Mouse (Mus musculus) left cerebral cortex, adult 2 months (tissue): Measurements from ENCODE around the gene Slc39a12. TPM values are rescaled to one million over a fixed set of nuclear protein-coding genes. Genes with fewer than 3 reads are reported as not detected.
A peak's percentile ranks its signal among the peaks of the same experiment; 100 is the strongest.

Experiments
- DNase-seq, 2 experiments: peaks; one replicate each; pipeline ENCODE4 v3.0.0; 2021 to 2022; ENCODE audit warnings: low spot score in 2 of 2, mixed read lengths in 1 of 2; ENCODE audit errors: extremely low spot score in 1 of 2
- H3K27ac ChIP-seq: fragments of 200-600 bp; 2 replicates; pipeline ENCODE4 v1.8.1; 2022
- H3K4me3 ChIP-seq: fragments of 200-600 bp; 2 replicates; pipeline ENCODE4 v1.8.1; 2022
- CTCF ChIP-seq: fragments of 200-600 bp; IDR thresholded peaks from 2 replicates; pipeline ENCODE4 v1.8.1; 2022; ENCODE audit warnings: antibody characterized with exemption, mild to moderate bottlenecking, moderate library complexity
- intact Hi-C: fragments of 180-260 bp; cut with DNase I; formaldehyde crosslinking; loops from one replicate; pipeline ENCODE4 v1.15.1; 2025
- long read RNA-seq, 2 experiments: library from polyadenylated mRNA; stranded (forward); transcript quantifications; one replicate each; pipeline ENCODE4 v2.0.0; 2021; ENCODE audit warnings: borderline mapping rate in 2 of 2
- total RNA-seq, 2 experiments: library from RNA; stranded (reverse); gene quantifications; 2 replicates each; pipeline ENCODE4 v1.2.3; 2021

Gene Slc39a12
- 10 to 100 TPM; 32.1 to 37.5 TPM for total RNA-seq
- long read RNA-seq, experiment 1, transcript Slc39a12-201 (13 exons, 2,675 nt), result major isoform, 125 of 137 reads
- long read RNA-seq, experiment 1, partial matches to known transcripts, result 4 of 137 reads
- long read RNA-seq, experiment 1, other reads (novel, unspliced or antisense), result 8 of 137 reads
- long read RNA-seq, experiment 2, transcript Slc39a12-201 (13 exons, 2,675 nt), result major isoform, 99 of 108 reads
- long read RNA-seq, experiment 2, partial matches to known transcripts, result 2 of 108 reads
- long read RNA-seq, experiment 2, other reads (novel, unspliced or antisense), result 7 of 108 reads

- H3K27ac ChIP-seq, result peak within 1 kb of the TSS; percentile 45
- TF ChIP-seq CTCF, result no peak
- intact Hi-C loops, result no loop called here
- DNase-seq, result no peak
- peak within 1 kb of the TSS; percentile 21; the same call in 1 of the 2 replicates for H3K4me3 ChIP-seq
These were observed at the start of gene Slc39a12 for GRCm38 (mm10) chr2:14388162-14388561. Gene Slc39a12 (plus strand): TSS chr2:14388316.

GRCm38 (mm10) chr2:14341652-14342308, 46.3 kb upstream of the Slc39a12 start:
- DNase-seq, result peak; percentile 34 to 46
- intact Hi-C loops, result no loop called here
- H3K27ac ChIP-seq, result peak overlapping the region; percentile 71
- TF ChIP-seq CTCF, result no peak
- peak overlapping the region; percentile 29 for H3K4me3 ChIP-seq

GRCm38 (mm10) chr2:14342309-14342839, 45.7 kb upstream of the Slc39a12 start:
- no peak for TF ChIP-seq CTCF
- DNase-seq, result peak in 1 of 2 experiments; percentile 10
- Histone ChIP-seq H3K4me3 (no peak overlapping the region), H3K27ac (peak overlapping the region; percentile 61)
- intact Hi-C loops, result no loop called here

GRCm38 (mm10) chr2:14388856-14389255, 740 bp downstream of the Slc39a12 start:
- intact Hi-C loops, result no loop called here
- Histone ChIP-seq H3K27ac (peak overlapping the region; percentile 45), H3K4me3 (peak overlapping the region; percentile 16; the same call in 1 of the 2 replicates)
- DNase-seq, result no peak
- TF ChIP-seq CTCF, result no peak

GRCm38 (mm10) chr2:14390900-14391299, 2.8 kb downstream of the Slc39a12 start:
- intact Hi-C loops, result no loop called here
- Histone ChIP-seq H3K27ac (no peak overlapping the region), H3K4me3 (no peak overlapping the region)
- no peak for DNase-seq
- no peak for TF ChIP-seq CTCF

GRCm38 (mm10) chr2:14403000-14403399, 14.9 kb downstream of the Slc39a12 start:
- peak; percentile 3; the same call in 1 of the 2 replicates for TF ChIP-seq CTCF
- no peak for DNase-seq
- no peak overlapping the region for H3K27ac ChIP-seq
- no peak overlapping the region for H3K4me3 ChIP-seq
- intact Hi-C loops, result no loop called here

- Histone ChIP-seq H3K4me3 (no peak overlapping the region), H3K27ac (no peak overlapping the region)
- intact Hi-C loops, result no loop called here
- TF ChIP-seq CTCF, result no peak
- no peak for DNase-seq
These were observed 40.9 kb downstream of the Slc39a12 start for GRCm38 (mm10) chr2:14428987-14429386.

GRCm38 (mm10) chr2:14447322-14447721, 59.2 kb downstream of the Slc39a12 start:
- no peak overlapping the region for H3K27ac ChIP-seq
- intact Hi-C loops, result no loop called here
- DNase-seq, result no peak
- H3K4me3 ChIP-seq, result no peak overlapping the region
- TF ChIP-seq CTCF, result no peak

- H3K27ac ChIP-seq, result no peak overlapping the region
- intact Hi-C loops, result no loop called here
- H3K4me3 ChIP-seq, result no peak overlapping the region
- DNase-seq, result no peak
- no peak; the same call in 1 of the 2 replicates for TF ChIP-seq CTCF
These were observed 62.8 kb downstream of the Slc39a12 start for GRCm38 (mm10) chr2:14450866-14451265.

- TF ChIP-seq CTCF, result no peak
- Histone ChIP-seq H3K27ac (no peak overlapping the region), H3K4me3 (no peak overlapping the region)
- intact Hi-C loops, result no loop called here
- no peak for DNase-seq
These were observed 67.0 kb downstream of the Slc39a12 start for GRCm38 (mm10) chr2:14454946-14455631.

- intact Hi-C loops, result no loop called here
- H3K27ac ChIP-seq, result no peak overlapping the region
- no peak for DNase-seq
- H3K4me3 ChIP-seq, result no peak overlapping the region
- TF ChIP-seq CTCF, result no peak
These were observed 76.3 kb downstream of the Slc39a12 start for GRCm38 (mm10) chr2:14464438-14464837.

GRCm38 (mm10) chr2:14494132-14494531, 106.0 kb downstream of the Slc39a12 start:
- Histone ChIP-seq H3K4me3 (no peak overlapping the region), H3K27ac (no peak overlapping the region)
- intact Hi-C loops, result no loop called here
- no peak for DNase-seq
- TF ChIP-seq CTCF, result no peak
